9 mouse cellular contexts compared by ENCODE assay signal in the genomic region with DNA sequence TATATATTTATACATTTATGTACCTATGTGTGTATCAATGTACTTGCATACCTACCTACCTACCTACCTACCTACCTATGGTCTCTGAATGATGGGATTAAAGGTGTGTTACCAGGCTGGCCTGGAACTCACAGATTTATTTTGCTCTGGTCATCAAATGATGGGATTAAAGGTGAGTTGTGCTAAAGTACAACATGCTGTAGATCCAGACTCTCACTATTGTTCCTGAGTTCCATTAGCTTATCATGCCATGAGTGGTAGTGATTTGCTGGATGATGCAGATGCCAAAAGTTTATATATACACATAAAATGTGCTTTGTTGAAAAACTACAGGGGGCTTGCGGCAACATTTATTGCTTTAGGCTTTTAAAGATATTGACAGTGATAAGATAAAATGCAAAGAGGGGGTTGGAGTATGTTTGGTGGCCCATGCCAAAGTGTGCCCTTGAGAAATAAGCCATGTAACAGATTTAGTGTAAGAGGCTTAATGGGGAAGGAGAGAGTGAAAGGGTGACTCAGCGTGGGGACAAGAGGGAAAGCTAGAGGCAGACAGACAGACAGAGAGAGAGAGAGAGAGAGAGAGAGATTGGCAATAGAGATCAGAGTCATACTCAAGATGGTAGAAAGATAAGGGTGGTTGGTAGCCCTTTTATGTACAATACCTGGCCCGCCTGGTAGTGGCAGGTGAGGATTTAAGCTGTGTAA. TPM values are rescaled to one million over a fixed set of nuclear protein-coding genes. Genes with fewer than 3 reads are reported as not detected.
DNase-seq lines count a peak whose midpoint lies in the region; ATAC-seq and TF ChIP-seq lines count a peak whose summit lies in the region.
"Had no signal": no experiment of that assay in that cellular context is flagged by ENCODE, and none has a peak within 500 bp of the region (broad histone marks: within the 10 kb centered on the region; RNA-seq: fewer than 3 reads in every experiment).

No protein-coding gene starts in this region.

- peaks cover 11% of the 10 kb centered on the region for H3K4me1 ChIP-seq in kidney, postnatal 0 days (replicated peaks; ENCODE audit: insufficient read depth, low read length)
- H3K4me1 ChIP-seq in bone marrow macrophage, adult 2 months (ENCODE audit: control insufficient read depth, insufficient read depth, low read length), result peaks cover 29% of the 10 kb centered on the region
- peaks cover 8% of the 10 kb centered on the region; the same call in 1 of the 2 replicates for H3K4me1 ChIP-seq in hindbrain, embryonic 11.5 days (replicated peaks; ENCODE audit: control insufficient read depth, insufficient read depth, low read length)
- H3K4me1 ChIP-seq in liver, embryonic 16.5 days (ENCODE audit: control insufficient read depth, low read depth, low read length), result peaks cover 28% of the 10 kb centered on the region

- no peak overlapping the region for H3K27ac ChIP-seq in kidney, postnatal 0 days
- H3K27ac ChIP-seq in bone marrow macrophage, adult 2 months (ENCODE audit: insufficient read depth, low read depth, low read length), result peak overlapping the region; percentile 16; the same call in 1 of the 2 replicates
- no peak overlapping the region for H3K27ac ChIP-seq in hindbrain, embryonic 11.5 days (ENCODE audit: low read depth, low read length)
- H3K27ac ChIP-seq in liver, embryonic 16.5 days (ENCODE audit: low read length), result peak overlapping the region; percentile 57

- TF ChIP-seq CTCF in kidney, postnatal 0 days (IDR thresholded peaks at IDR 0.05; ENCODE audit: low read depth), result no peak
- TF ChIP-seq CTCF in bone marrow macrophage, adult 2 months (IDR thresholded peaks at IDR 0.05; ENCODE audit: low read depth, low read length), result no peak

- no peak for TF ChIP-seq POLR2A in bone marrow macrophage, adult 2 months (IDR thresholded peaks at IDR 0.05; ENCODE audit: borderline replicate concordance, low read depth, low read length)

- peak overlapping the region; percentile 43; the same call in 1 of the 2 replicates for H3K4me3 ChIP-seq in kidney, postnatal 0 days (replicated peaks; ENCODE audit: low read depth, low read length)
- H3K4me3 ChIP-seq in bone marrow macrophage, adult 2 months (ENCODE audit: insufficient read depth, low read length), result no peak overlapping the region
- H3K4me3 ChIP-seq in hindbrain, embryonic 11.5 days (ENCODE audit: low read depth, low read length), result peak overlapping the region; percentile 43; the same call in 1 of the 2 replicates
- H3K4me3 ChIP-seq in liver, embryonic 16.5 days (ENCODE audit: low read depth, low read length), result peak overlapping the region; percentile 50

- peak overlapping the region; percentile 70 for H3K4me2 ChIP-seq in kidney, postnatal 0 days (ENCODE audit: low read length)
- H3K4me2 ChIP-seq in hindbrain, embryonic 11.5 days (replicated peaks; ENCODE audit: low read depth, low read length), result peak overlapping the region; percentile 67; the same call in 1 of the 2 replicates
- H3K4me2 ChIP-seq in liver, embryonic 16.5 days (ENCODE audit: low read depth, low read length), result peak overlapping the region; percentile 64

- H3K9ac ChIP-seq in kidney, postnatal 0 days (ENCODE audit: low read depth, low read length), result no peak overlapping the region
- H3K9ac ChIP-seq in hindbrain, embryonic 11.5 days (ENCODE audit: low read depth, low read length), result no peak overlapping the region
- H3K9ac ChIP-seq in liver, embryonic 16.5 days (ENCODE audit: low read depth, low read length), result peak overlapping the region; percentile 74

- H3K27me3 ChIP-seq in kidney, postnatal 0 days (ENCODE audit: insufficient read depth, low read length), result no peaks in the 10 kb centered on the region
- no peaks in the 10 kb centered on the region for H3K27me3 ChIP-seq in hindbrain, embryonic 11.5 days (ENCODE audit: control insufficient read depth, insufficient read depth, low read length)
- H3K27me3 ChIP-seq in liver, embryonic 16.5 days (ENCODE audit: control insufficient read depth, insufficient read depth, low read depth, low read length), result no peaks in the 10 kb centered on the region

- ATAC-seq in kidney, postnatal 0 days (replicated peaks; ENCODE audit: low FRiP score, low read depth), result no peak
- ATAC-seq in hindbrain, embryonic 11.5 days (ENCODE audit: low FRiP score), result no peak
- ATAC-seq in liver, embryonic 16.5 days (ENCODE audit: low read depth), result no peak

- WGBS in kidney, postnatal 0 days, result 78% methylated on average over 3 of the region's 3 CpGs
- WGBS in hindbrain, embryonic 11.5 days, result 87% methylated on average over 3 of the region's 3 CpGs
- WGBS in liver, embryonic 16.5 days (ENCODE audit: insufficient replicate concordance), result 66% methylated on average over 3 of the region's 3 CpGs

- DNase-seq in kidney, postnatal 0 days (ENCODE audit: low spot score), result no peak
- no peak for DNase-seq in kidney, postnatal 10 days
- no peak for DNase-seq in hindbrain, embryonic 11.5 days (ENCODE audit: low spot score)
- no peak for DNase-seq in gastrocnemius, adult 18-20 months (ENCODE audit: low spot score)
- DNase-seq in left cerebral cortex, adult 11 months (ENCODE audit: low spot score), result no peak
- DNase-seq: cerebellum, adult 11 months; right cerebral cortex, postnatal 25 days had no signal

- H3K9me3 ChIP-seq in kidney, postnatal 0 days (replicated peaks; ENCODE audit: low read length), result no peaks in the 10 kb centered on the region
- no peaks in the 10 kb centered on the region for H3K9me3 ChIP-seq in hindbrain, embryonic 11.5 days (ENCODE audit: control insufficient read depth, low read length)
- H3K9me3 ChIP-seq in liver, embryonic 16.5 days (replicated peaks; ENCODE audit: control insufficient read depth, low read length), result no peaks in the 10 kb centered on the region

- H3K36me3 ChIP-seq in kidney, postnatal 0 days (ENCODE audit: insufficient read depth, low read length), result no peaks in the 10 kb centered on the region
- no peaks in the 10 kb centered on the region for H3K36me3 ChIP-seq in hindbrain, embryonic 11.5 days (ENCODE audit: control insufficient read depth, insufficient read depth, low read length)
- no peaks in the 10 kb centered on the region for H3K36me3 ChIP-seq in liver, embryonic 16.5 days (ENCODE audit: control insufficient read depth, insufficient read depth)

RNA-seq across cellular contexts. Expression of gene Hist1h3g, which starts 1.9 kb away (rescaled TPM):
- polyA plus RNA-seq in kidney, postnatal 0 days (2015; fragmentation: Nextera tagmentation; extraction: Ambion mirVana), result 3.9 and 4.0 TPM in 2 replicates
- polyA plus RNA-seq in bone marrow macrophage, adult 2 months (2012; ENCODE audit: insufficient read depth, insufficient read length, missing spikeins), result not detected in 2 replicates
- polyA plus RNA-seq in hindbrain, embryonic 11.5 days (2014; fragmentation: Nextera tagmentation; extraction: Ambion mirVana), result 3.7 and 4.8 TPM in 2 replicates
- 11.0 and 14.8 TPM in 2 replicates for polyA plus RNA-seq in liver, embryonic 16.5 days (2015; fragmentation: Nextera tagmentation; extraction: Ambion mirVana)
- total RNA-seq in gastrocnemius, adult 18-20 months (2021), result under 1 TPM; 0.55 to 0.57 TPM

RNA-seq across cellular contexts. Expression of gene Hist1h2af, which starts 3.5 kb away (rescaled TPM):
- polyA plus RNA-seq in kidney, postnatal 0 days (2015; fragmentation: Nextera tagmentation; extraction: Ambion mirVana), result 3.3 and 4.9 TPM in 2 replicates
- polyA plus RNA-seq in bone marrow macrophage, adult 2 months (2012; ENCODE audit: insufficient read depth, insufficient read length, missing spikeins), result 42.5 and 76.9 TPM in 2 replicates
- polyA plus RNA-seq in hindbrain, embryonic 11.5 days (2014; fragmentation: Nextera tagmentation; extraction: Ambion mirVana), result 3.6 and 8.4 TPM in 2 replicates
- polyA plus RNA-seq in liver, embryonic 16.5 days (2015; fragmentation: Nextera tagmentation; extraction: Ambion mirVana), result 2.0 and 6.7 TPM in 2 replicates
- total RNA-seq in gastrocnemius, adult 18-20 months (2021), result 1 to 10 TPM in 1 of 2 experiments, under 1 TPM in 1; 0.73 to 1.9 TPM

RNA-seq across cellular contexts. Expression of gene Hist1h2bh, which starts 6.0 kb away (rescaled TPM):
- polyA plus RNA-seq in kidney, postnatal 0 days (2015; fragmentation: Nextera tagmentation; extraction: Ambion mirVana), result 0.37 and 0.43 TPM in 2 replicates
- 0.71 and 0.97 TPM in 2 replicates for polyA plus RNA-seq in bone marrow macrophage, adult 2 months (2012; ENCODE audit: insufficient read depth, insufficient read length, missing spikeins)
- 0.60 and 0.89 TPM in 2 replicates for polyA plus RNA-seq in hindbrain, embryonic 11.5 days (2014; fragmentation: Nextera tagmentation; extraction: Ambion mirVana)
- 1.1 and 1.8 TPM in 2 replicates for polyA plus RNA-seq in liver, embryonic 16.5 days (2015; fragmentation: Nextera tagmentation; extraction: Ambion mirVana)
- total RNA-seq in gastrocnemius, adult 18-20 months (2021), result 1 to 10 TPM; 1.0 to 1.1 TPM

RNA-seq across cellular contexts. Expression of gene Hist1h4h, which starts 6.3 kb away (rescaled TPM):
- polyA plus RNA-seq in kidney, postnatal 0 days (2015; fragmentation: Nextera tagmentation; extraction: Ambion mirVana), result 7.6 and 8.3 TPM in 2 replicates
- polyA plus RNA-seq in bone marrow macrophage, adult 2 months (2012; ENCODE audit: insufficient read depth, insufficient read length, missing spikeins), result 2.5 and 3.1 TPM in 2 replicates
- 4.7 TPM in 2 replicates for polyA plus RNA-seq in hindbrain, embryonic 11.5 days (2014; fragmentation: Nextera tagmentation; extraction: Ambion mirVana)
- polyA plus RNA-seq in liver, embryonic 16.5 days (2015; fragmentation: Nextera tagmentation; extraction: Ambion mirVana), result 5.5 and 9.8 TPM in 2 replicates
- total RNA-seq in gastrocnemius, adult 18-20 months (2021), result 100 to 1,000 TPM; 149 to 163 TPM

RNA-seq across cellular contexts. Expression of gene Hist1h3f, which starts 6.7 kb away (rescaled TPM):
- polyA plus RNA-seq in kidney, postnatal 0 days (2015; fragmentation: Nextera tagmentation; extraction: Ambion mirVana), result 0.71 and 0.83 TPM in 2 replicates
- 0.80 TPM in 1 of 2 replicates, not detected in the other for polyA plus RNA-seq in bone marrow macrophage, adult 2 months (2012; ENCODE audit: insufficient read depth, insufficient read length, missing spikeins)
- 1.0 and 1.1 TPM in 2 replicates for polyA plus RNA-seq in hindbrain, embryonic 11.5 days (2014; fragmentation: Nextera tagmentation; extraction: Ambion mirVana)
- polyA plus RNA-seq in liver, embryonic 16.5 days (2015; fragmentation: Nextera tagmentation; extraction: Ambion mirVana), result 1.2 and 1.4 TPM in 2 replicates
- total RNA-seq in gastrocnemius, adult 18-20 months (2021), result 1 to 10 TPM; 3.0 to 4.8 TPM

Comparison
In these comparisons a context has a peak if more than half of its experiments do, and no peak if none do; other contexts are left out.
1. H3K27ac ChIP-seq: peak in bone marrow macrophage, adult 2 months (single experiment) and liver, embryonic 16.5 days (single experiment); none in kidney, postnatal 0 days (single experiment) and hindbrain, embryonic 11.5 days (single experiment).
2. Peak in every context shown above with its lines, with median percentiles within 50 percentile points of each other: H3K4me2 ChIP-seq.